Mouse (Mus musculus) mature B cell (primary cell): ENCODE measurements around the gene Chic2.

ENCODE experiments used
- in situ Hi-C: fragments of 300-500 bp; cut with MboI; formaldehyde crosslinking; loops from 2 replicates; pipeline ENCODE4 v1.14.3; 2019

Gene Chic2

GRCm38 (mm10) chr5:75067125-75067756 lies 22.7 kb upstream of the Chic2 start:
- in situ Hi-C loops, result loop anchor here (25.0 kb wide), 1 partner anchor 1070 kb away; the partner anchor contains the start of gene Srd5a3

- in situ Hi-C loops, result loop anchor here (25.0 kb wide), 1 partner anchor 1071 kb away; the partner anchor contains the start of gene Srd5a3
Observed at GRCm38 (mm10) chr5:75066715-75067114, 22.1 kb upstream of the Chic2 start.

GRCm38 (mm10) chr5:75063177-75063576 lies 18.6 kb upstream of the Chic2 start:
- in situ Hi-C loops, result loop anchor here (25.0 kb wide), 1 partner anchor 1074 kb away; the partner anchor contains the start of gene Srd5a3

- in situ Hi-C loops, result loop anchor here (25.0 kb wide), 1 partner anchor 1086 kb away; the partner anchor contains the start of gene Srd5a3
Observed at GRCm38 (mm10) chr5:75051109-75051508, 6.5 kb upstream of the Chic2 start.

DNA sequence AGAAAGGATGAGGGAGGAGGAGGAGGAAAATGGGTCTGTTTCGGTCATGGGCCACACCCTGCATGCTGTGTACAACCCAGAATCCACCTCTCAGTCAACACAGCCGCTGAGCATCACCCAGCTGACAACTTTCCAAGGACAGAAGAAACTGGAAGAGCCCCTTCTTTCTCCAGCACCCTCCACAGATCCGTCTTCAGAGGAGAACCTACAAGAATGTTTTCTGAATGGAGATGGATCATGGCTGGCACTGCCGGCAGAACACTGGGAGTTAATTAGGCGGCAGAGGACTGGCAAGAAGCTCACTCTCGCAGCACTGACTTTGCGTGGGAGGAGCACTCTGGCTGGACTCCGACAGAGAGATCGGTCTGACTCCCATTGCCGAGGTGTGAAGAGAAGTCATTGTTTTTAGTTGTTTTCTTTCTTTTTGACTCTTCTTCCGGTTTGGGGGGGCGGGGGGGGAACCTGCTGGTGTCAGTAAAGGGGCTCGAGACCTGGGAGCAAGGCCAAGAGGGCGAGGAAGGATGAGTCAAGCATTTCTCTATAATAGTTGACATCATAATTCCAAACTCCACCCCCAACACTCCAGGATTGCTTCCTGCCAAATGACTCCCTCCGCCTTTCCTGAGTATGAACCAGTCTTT lies 2.2 kb upstream of the Chic2 start:
- in situ Hi-C loops, result no loop called here

GRCm38 (mm10) chr5:75045371-75045770 lies 797 bp upstream of the Chic2 start:
- in situ Hi-C loops, result no loop called here

GRCm38 (mm10) chr5:75043621-75044301 lies 813 bp downstream of the Chic2 start:
- in situ Hi-C loops, result no loop called here

- in situ Hi-C loops, result no loop called here
Observed at GRCm38 (mm10) chr5:75043011-75043445, 1.5 kb downstream of the Chic2 start.

- in situ Hi-C loops, result no loop called here
Observed at GRCm38 (mm10) chr5:75039307-75039706, 5.3 kb downstream of the Chic2 start.

DNA sequence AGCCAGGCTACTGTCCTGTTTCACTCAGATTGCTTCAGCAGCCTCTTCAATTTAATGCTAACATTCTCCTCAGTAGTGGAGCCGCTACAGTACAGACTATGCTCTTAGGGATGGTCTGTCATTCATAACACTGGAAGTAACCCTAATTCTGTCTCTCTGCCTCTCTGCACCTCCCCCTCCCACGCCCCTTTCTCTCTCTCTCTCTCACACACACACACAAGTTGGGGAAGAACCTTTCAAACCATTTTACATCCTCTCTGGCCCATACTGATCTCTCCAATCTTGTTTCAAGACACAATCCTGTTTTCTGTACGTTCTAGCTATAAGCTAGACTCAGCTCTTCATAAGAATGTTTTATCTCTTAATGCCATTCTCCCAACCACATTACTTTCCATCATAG lies 9.1 kb downstream of the Chic2 start:
- in situ Hi-C loops, result no loop called here

DNA sequence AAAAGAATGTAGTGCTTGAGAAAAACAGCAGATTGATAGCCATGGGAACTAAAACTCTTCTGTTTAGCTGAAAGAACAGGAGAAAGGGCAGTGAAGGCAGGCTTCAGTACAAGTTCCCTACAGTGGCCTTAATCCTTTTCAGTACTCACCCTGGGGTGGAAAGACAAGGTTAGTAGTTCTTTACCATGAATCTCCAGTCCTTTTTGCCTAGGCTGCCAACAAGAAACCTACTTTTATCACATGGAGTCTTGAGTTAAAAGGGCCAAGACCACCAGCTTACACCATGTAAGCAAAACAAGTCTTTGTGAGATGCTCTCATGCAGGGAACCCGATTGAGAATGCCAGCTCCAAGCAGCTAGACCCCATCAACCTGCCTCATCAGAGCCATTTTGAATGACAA lies 29.8 kb downstream of the Chic2 start:
- in situ Hi-C loops, result no loop called here

DNA sequence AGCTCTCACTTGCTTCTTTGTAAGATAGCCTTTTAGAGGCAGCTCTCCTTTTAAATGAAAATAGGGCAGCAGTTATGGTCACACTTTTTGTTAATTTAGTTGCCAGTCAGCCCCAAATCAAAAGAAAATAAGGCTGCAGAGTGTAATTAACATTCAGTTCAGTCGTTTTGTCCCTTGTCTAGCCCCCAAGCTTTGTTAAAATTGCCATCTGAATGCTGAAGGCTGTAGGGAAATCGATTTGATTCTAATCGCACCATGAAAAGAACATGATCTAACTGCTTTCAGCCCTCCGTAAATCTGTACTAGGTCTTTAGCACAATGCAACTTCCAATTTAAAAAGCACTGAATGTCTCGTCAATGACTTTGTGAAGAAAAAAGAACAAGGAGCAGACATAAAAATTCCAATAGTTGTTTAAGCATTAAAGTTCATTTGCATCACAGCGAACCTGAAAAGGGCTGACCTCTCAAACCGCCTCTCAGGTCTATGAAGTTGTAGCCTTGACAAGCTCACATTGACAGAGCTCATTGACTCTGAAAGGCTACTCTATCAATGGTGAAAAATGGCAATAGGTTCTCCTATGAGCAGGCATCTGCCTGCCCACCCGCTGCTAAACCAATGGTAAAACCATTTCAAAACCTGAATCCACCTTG lies 31.7 kb downstream of the Chic2 start:
- in situ Hi-C loops, result no loop called here

GRCm38 (mm10) chr5:75011985-75012738 lies 32.4 kb downstream of the Chic2 start:
- in situ Hi-C loops, result no loop called here

- in situ Hi-C loops, result no loop called here
Observed at GRCm38 (mm10) chr5:75004755-75005154, 39.8 kb downstream of the Chic2 start.

GRCm38 (mm10) chr5:75002109-75002508 lies 42.5 kb downstream of the Chic2 start:
- in situ Hi-C loops, result no loop called here

DNA sequence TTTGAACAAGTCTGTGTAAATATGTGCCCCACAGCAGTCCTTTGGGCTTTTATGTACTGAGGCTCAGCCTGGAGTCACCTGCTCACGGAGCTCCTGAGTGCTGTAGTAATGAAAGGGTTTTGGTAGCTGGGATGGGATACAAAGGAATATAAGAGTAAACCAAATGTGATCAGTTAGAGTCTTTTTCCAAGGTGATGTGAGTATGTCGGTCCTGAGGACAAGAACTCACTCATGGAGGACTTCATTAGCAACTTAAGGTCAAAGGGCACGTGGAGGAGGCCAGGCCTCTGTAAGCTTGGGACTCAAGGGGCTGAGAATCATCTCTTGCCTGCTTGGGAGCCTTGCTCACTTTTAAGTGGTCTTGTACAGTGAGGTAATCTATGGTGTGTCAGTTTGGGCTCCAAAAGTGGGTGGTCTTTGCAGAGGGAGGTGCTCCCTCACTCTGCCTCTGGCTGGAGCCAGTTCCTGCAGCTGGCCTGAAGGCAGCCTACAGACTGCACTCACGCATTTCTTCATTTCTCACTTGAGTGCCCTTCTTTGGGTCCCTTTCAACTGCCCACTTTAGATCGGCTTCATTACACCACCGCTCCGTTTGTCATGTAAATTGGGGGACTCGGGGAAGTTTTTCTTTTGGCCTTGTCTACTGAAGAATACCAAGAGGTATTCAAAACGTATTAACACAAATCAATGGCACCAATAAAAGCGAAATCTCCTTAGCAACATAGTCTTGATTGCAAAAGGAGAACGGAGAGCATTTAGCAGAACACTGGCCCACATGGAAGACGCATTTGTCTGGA lies 45.7 kb downstream of the Chic2 start:
- in situ Hi-C loops, result no loop called here

- in situ Hi-C loops, result no loop called here
Observed at GRCm38 (mm10) chr5:74994947-74995346, 49.6 kb downstream of the Chic2 start.

- in situ Hi-C loops, result no loop called here
Observed at GRCm38 (mm10) chr5:74984101-74984500, 60.5 kb downstream of the Chic2 start.

GRCm38 (mm10) chr5:74980574-74980973 lies 64.0 kb downstream of the Chic2 start:
- in situ Hi-C loops, result no loop called here

DNA sequence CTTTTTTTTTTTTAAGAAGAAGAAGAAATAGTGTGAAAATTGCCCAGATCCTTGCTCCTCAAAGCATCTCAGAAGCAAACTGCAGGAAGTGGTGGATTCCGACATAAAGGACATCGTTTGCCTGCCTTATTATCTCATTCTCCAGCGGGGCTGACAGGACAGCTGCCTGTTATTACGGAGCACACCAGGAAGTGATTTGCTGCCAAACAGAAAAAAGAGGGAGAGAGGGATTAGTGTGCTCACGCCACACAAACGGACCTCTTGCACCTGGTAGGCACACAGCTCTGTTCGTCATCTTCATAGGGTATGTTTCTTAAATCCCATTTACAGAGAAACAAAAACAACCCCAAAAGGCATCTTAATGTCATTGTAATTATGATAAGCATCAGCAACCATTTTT lies 64.4 kb downstream of the Chic2 start:
- in situ Hi-C loops, result no loop called here

GRCm38 (mm10) chr5:74979586-74979985 lies 65.0 kb downstream of the Chic2 start:
- in situ Hi-C loops, result no loop called here
